Mouse (Mus musculus) limb, embryonic 12.5 days (tissue): ENCODE measurements at regions not wholly inside any gene's neighbourhood (a gene's known extent, or its start where the extent isn't known, plus 50 kb on each side); places are given as distances from the start of the nearest gene placed in this dataset.

Experiments
- ATAC-seq: fragments of 200-750 bp; cut with Nextera tagmentation; 2 replicates; pipeline ENCODE4 v1.8.0; 2017; ENCODE audit warnings: low read depth, moderate TSS enrichment; ENCODE audit not compliant: insufficient number of reproducible peaks, insufficient read depth, low FRiP score, low TSS enrichment
- H3K27ac ChIP-seq: fragments of 300-500 bp; sonication (generic); 2 replicates; pipeline ENCODE4 v1.5.1; 2016; ENCODE audit warnings: mild to moderate bottlenecking, moderate library complexity
- H3K27me3 ChIP-seq: fragments of 300-500 bp; sonication (generic); 2 replicates; pipeline ENCODE4 v1.6.1; 2016; ENCODE audit warnings: mild to moderate bottlenecking, moderate library complexity
- H3K36me3 ChIP-seq: fragments of 300-500 bp; sonication (generic); 2 replicates; pipeline ENCODE4 v1.6.1; 2016; ENCODE audit warnings: mild to moderate bottlenecking, moderate library complexity
- H3K4me1 ChIP-seq: fragments of 300-500 bp; sonication (generic); replicated peaks from 2 replicates; pipeline ENCODE4 v1.6.1; 2016
- H3K4me2 ChIP-seq: fragments of 300-500 bp; sonication (generic); 2 replicates; pipeline ENCODE4 v1.6.1; 2016; ENCODE audit warnings: mild to moderate bottlenecking, moderate library complexity
- H3K4me3 ChIP-seq: fragments of 300-500 bp; sonication (generic); replicated peaks from 2 replicates; pipeline ENCODE4 v1.5.1; 2016; ENCODE audit warnings: mild to moderate bottlenecking
- H3K9ac ChIP-seq: fragments of 300-500 bp; sonication (generic); replicated peaks from 2 replicates; pipeline ENCODE4 v1.6.1; 2016; ENCODE audit warnings: mild to moderate bottlenecking, moderate library complexity
- H3K9me3 ChIP-seq: fragments of 300-500 bp; sonication (generic); 2 replicates; pipeline ENCODE4 v1.6.1; 2016; ENCODE audit warnings: mild to moderate bottlenecking, moderate library complexity
- WGBS: fragments of 180-500 bp; shearing (Covaris S2); methylation state at CpG from one replicate; pipeline ENCODE4 v1.1.7; 2016; 5-methylcytosine and 5-hydroxymethylcytosine counted together

DNA sequence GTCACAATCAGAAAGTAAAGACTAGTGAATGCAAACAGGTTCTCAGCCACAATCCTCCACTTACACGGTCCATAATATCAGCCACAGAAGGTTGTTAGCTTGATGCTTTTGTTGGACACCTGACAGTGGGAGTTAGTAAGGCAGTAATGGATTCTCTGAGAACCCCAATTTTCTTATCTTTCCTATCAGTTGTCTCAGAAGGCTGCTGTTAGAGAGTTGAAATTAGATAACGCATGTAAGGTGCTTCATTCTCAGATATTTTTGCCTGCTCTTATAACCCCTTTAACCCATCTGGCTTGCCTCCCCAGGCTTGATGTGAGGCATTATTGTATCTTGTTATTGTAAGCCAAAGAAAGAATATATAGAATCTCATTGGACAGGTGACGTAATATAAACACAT lies 63.0 kb upstream of the Ube2e3 start:
- ATAC-seq = no peak
- H3K4me2 ChIP-seq = no peak overlapping the region
- WGBS = 88% methylated on average over 3 of the region's 3 CpGs

DNA sequence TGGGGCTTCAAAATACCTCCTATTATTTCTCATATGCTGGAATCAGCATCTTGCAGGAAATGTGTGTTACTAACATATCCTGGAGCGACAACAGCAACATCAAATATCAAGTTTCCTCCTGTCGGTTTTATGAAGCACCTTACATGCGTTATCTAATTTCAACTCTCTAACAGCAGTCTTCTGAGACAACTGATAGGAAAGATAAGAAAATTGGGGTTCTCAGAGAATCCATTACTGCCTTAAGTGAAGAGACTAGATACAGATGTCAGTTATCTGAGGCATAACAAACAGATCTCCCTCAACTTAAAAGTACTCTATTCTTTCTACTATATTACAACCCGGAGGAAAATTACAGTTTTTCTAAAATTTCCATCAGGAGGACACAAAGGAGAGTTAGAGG lies 64.4 kb upstream of the Ube2e3 start:
- WGBS = 88% methylated on average over 4 of the region's 4 CpGs
- no peak for ATAC-seq
- H3K4me3 ChIP-seq = no peak overlapping the region
- no peaks in the 10 kb centered on the region for H3K9me3 ChIP-seq
- no peaks in the 10 kb centered on the region for H3K4me1 ChIP-seq
- H3K27me3 ChIP-seq = no peaks in the 10 kb centered on the region
- no peak overlapping the region for H3K27ac ChIP-seq
- H3K9ac ChIP-seq = no peak overlapping the region
- no peaks in the 10 kb centered on the region for H3K36me3 ChIP-seq
- H3K4me2 ChIP-seq = no peak overlapping the region

More for the DNA sequence above, 63.0 kb upstream of the Ube2e3 start:
- Histone ChIP-seq H3K4me3 (no peak overlapping the region), H3K9ac (no peak overlapping the region), H3K4me1 (no peaks in the 10 kb centered on the region), H3K27me3 (no peaks in the 10 kb centered on the region), H3K9me3 (no peaks in the 10 kb centered on the region), H3K27ac (no peak overlapping the region), H3K36me3 (no peaks in the 10 kb centered on the region)

DNA sequence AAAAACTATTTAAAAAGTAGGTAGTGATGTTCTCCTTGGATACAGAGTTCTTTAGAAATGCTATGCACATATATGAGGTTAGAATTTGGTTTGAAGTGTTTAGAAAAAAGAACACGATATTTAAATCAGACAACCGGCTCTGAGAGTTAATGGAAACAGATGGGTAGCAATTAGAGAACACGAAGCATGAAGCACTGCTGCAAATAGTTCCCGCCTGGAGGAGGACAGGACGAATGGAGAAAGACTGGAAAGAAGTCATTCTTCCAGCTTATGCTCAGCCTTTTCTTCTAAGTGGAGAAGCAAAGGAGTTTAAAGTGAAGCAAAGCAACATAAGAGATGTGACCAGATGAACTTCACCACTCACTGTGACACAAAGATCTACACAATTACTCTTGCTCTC lies 72.5 kb upstream of the Ube2e3 start:
- Histone ChIP-seq H3K9me3 (no peaks in the 10 kb centered on the region), H3K9ac (no peak overlapping the region), H3K4me2 (no peak overlapping the region), H3K36me3 (no peaks in the 10 kb centered on the region), H3K4me1 (no peaks in the 10 kb centered on the region), H3K27ac (no peak overlapping the region), H3K27me3 (no peaks in the 10 kb centered on the region), H3K4me3 (no peak overlapping the region)
- no peak for ATAC-seq
- 48% methylated on average over 5 of the region's 5 CpGs for WGBS

- Histone ChIP-seq H3K9ac (no peak overlapping the region), H3K4me1 (no peaks in the 10 kb centered on the region), H3K36me3 (no peaks in the 10 kb centered on the region), H3K27ac (no peak overlapping the region), H3K9me3 (no peaks in the 10 kb centered on the region), H3K4me3 (no peak overlapping the region), H3K4me2 (no peak overlapping the region), H3K27me3 (no peaks in the 10 kb centered on the region)
- ATAC-seq = no peak
- 81% methylated on average over 5 of the region's 5 CpGs for WGBS
Observed at GRCm38 (mm10) chr2:78794734-78795133, 73.2 kb upstream of the Ube2e3 start.

DNA sequence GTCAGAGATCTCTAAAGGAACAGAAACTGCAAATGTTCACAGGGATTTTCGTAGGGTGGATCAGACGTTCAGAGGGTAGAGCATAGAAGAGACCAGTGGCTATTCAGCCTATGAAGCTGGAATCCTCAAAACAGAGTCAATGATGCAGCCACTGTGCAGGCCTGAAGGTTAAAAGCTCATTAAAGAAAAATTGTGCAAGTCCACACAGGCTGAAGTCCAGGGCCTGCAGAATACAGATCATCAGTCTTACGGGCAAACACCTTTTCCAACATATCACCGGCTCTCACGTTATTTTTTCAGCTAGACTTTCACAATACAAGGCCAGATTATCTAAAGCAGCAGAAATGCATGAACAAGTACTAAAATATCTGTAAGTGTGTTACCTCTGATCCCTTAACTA lies 78.8 kb upstream of the Ube2e3 start:
- Histone ChIP-seq H3K36me3 (no peaks in the 10 kb centered on the region), H3K4me2 (no peak overlapping the region), H3K4me3 (no peak overlapping the region), H3K9me3 (no peaks in the 10 kb centered on the region), H3K27ac (no peak overlapping the region), H3K4me1 (no peaks in the 10 kb centered on the region), H3K27me3 (no peaks in the 10 kb centered on the region), H3K9ac (no peak overlapping the region)
- no peak for ATAC-seq
- WGBS = 89% methylated on average over 5 of the region's 5 CpGs

GRCm38 (mm10) chr2:78788222-78788621 lies 79.7 kb upstream of the Ube2e3 start:
- no peak overlapping the region for H3K9ac ChIP-seq
- H3K27ac ChIP-seq = no peak overlapping the region
- H3K4me3 ChIP-seq = no peak overlapping the region
- no peaks in the 10 kb centered on the region for H3K9me3 ChIP-seq
- H3K36me3 ChIP-seq = no peaks in the 10 kb centered on the region
- no peaks in the 10 kb centered on the region for H3K4me1 ChIP-seq
- no peak for ATAC-seq
- H3K4me2 ChIP-seq = no peak overlapping the region
- H3K27me3 ChIP-seq = no peaks in the 10 kb centered on the region

- no peaks in the 10 kb centered on the region for H3K27me3 ChIP-seq
- no peak overlapping the region for H3K27ac ChIP-seq
Observed at GRCm38 (mm10) chr2:78779949-78780348, 88.0 kb upstream of the Ube2e3 start.

DNA sequence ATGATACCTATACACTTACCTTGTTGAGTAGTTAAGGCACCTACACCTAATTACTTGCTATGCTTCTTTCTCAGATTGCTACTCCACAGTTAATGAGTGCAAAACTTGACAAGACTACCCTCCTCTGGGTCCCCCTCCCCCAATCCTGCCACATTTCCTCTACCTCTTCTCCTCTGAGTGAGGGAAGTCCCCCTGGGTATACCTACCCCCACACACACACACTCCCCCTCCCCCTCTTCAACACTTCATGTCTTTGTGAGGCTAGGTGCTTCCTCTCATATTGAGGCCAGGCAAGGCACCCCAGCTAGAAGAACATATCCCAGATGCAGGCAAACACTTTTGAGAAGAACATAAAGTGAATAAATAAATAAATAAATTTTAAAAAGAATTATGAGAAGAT lies 90.3 kb upstream of the Ube2e3 start:
- no peak overlapping the region for H3K4me3 ChIP-seq
- no peak overlapping the region for H3K9ac ChIP-seq
- no peaks in the 10 kb centered on the region for H3K36me3 ChIP-seq
- no peaks in the 10 kb centered on the region for H3K4me1 ChIP-seq
- no peak overlapping the region for H3K4me2 ChIP-seq
- H3K9me3 ChIP-seq = no peaks in the 10 kb centered on the region
- H3K27ac ChIP-seq = no peak overlapping the region
- no peak for ATAC-seq
- no peaks in the 10 kb centered on the region for H3K27me3 ChIP-seq

More at GRCm38 (mm10) chr2:78779949-78780348, 88.0 kb upstream of the Ube2e3 start:
- Histone ChIP-seq H3K4me2 (no peak overlapping the region), H3K36me3 (no peaks in the 10 kb centered on the region), H3K4me1 (no peaks in the 10 kb centered on the region), H3K9ac (no peak overlapping the region), H3K4me3 (no peak overlapping the region), H3K9me3 (no peaks in the 10 kb centered on the region)
- 91% methylated on average over 3 of the region's 3 CpGs for WGBS
- ATAC-seq = no peak

- Histone ChIP-seq H3K36me3 (no peaks in the 10 kb centered on the region), H3K9ac (no peak overlapping the region), H3K9me3 (no peaks in the 10 kb centered on the region), H3K4me3 (no peak overlapping the region), H3K4me1 (no peaks in the 10 kb centered on the region), H3K4me2 (no peak overlapping the region), H3K27me3 (no peaks in the 10 kb centered on the region), H3K27ac (no peak overlapping the region)
- WGBS = 82% methylated on average over 6 of the region's 6 CpGs
- no peak for ATAC-seq
Observed at GRCm38 (mm10) chr2:78754362-78754761, 113.6 kb upstream of the Ube2e3 start.

DNA sequence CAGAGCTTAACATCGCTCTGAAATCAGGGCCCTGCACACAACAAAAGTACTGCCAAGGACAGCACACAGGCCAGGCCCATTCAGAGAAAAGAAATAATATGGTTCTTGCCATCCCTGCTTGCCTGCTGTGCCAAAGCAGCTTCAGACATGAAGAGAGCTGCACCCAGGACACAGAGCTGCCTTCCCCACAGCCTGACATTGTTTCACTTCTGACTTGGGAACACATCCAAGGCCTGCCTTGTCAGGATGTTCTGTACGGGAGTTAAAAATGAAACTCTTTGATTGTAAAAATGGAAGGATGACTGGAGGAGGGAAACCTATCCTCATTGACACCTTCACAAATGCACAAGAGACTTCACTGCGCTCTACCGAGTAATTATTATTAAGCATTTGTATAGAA lies 114.0 kb upstream of the Ube2e3 start:
- no peak overlapping the region for H3K9ac ChIP-seq
- no peak overlapping the region for H3K4me3 ChIP-seq
- no peaks in the 10 kb centered on the region for H3K27me3 ChIP-seq
- 94% methylated on average over 4 of the region's 4 CpGs for WGBS
- H3K9me3 ChIP-seq = no peaks in the 10 kb centered on the region
- no peak overlapping the region for H3K4me2 ChIP-seq
- ATAC-seq = no peak
- no peaks in the 10 kb centered on the region for H3K4me1 ChIP-seq
- no peaks in the 10 kb centered on the region for H3K36me3 ChIP-seq
- no peak overlapping the region for H3K27ac ChIP-seq

- H3K9ac ChIP-seq = no peak overlapping the region
- H3K4me3 ChIP-seq = no peak overlapping the region
- H3K9me3 ChIP-seq = no peaks in the 10 kb centered on the region
- no peak overlapping the region for H3K27ac ChIP-seq
- WGBS = 80% methylated on average over 6 of the region's 6 CpGs
- no peak overlapping the region for H3K4me2 ChIP-seq
- H3K4me1 ChIP-seq = no peaks in the 10 kb centered on the region
- no peaks in the 10 kb centered on the region for H3K27me3 ChIP-seq
- no peaks in the 10 kb centered on the region for H3K36me3 ChIP-seq
- ATAC-seq = no peak
Observed at GRCm38 (mm10) chr2:78730161-78730560, 137.8 kb upstream of the Ube2e3 start.

DNA sequence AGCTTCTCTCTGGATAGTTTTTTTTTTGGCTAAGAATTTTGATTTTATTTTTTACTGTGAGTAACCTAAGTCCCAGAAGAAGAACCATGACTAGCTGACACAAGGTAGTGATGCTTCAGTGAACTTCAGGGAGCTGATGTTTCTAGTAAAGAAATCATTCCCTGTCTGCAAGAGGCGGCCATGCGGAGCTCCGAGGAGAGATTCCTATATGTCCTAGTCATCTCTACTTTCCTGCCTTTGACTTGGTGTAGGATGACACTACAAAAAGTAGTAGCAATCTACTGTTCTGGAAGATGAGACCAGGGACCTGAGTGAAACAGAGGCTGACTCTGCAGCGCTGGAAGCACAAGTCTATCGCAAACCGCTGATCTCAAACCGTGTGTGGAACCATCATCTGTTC lies 141.9 kb upstream of the Ube2e3 start:
- 93% methylated on average over 7 of the region's 7 CpGs for WGBS
- no peaks in the 10 kb centered on the region for H3K36me3 ChIP-seq
- no peaks in the 10 kb centered on the region for H3K27me3 ChIP-seq
- H3K4me2 ChIP-seq = no peak overlapping the region
- H3K4me3 ChIP-seq = no peak overlapping the region
- H3K9ac ChIP-seq = no peak overlapping the region
- H3K9me3 ChIP-seq = no peaks in the 10 kb centered on the region
- no peak overlapping the region for H3K27ac ChIP-seq
- ATAC-seq = no peak
- no peaks in the 10 kb centered on the region for H3K4me1 ChIP-seq
